Mouse (Mus musculus): Measurements from ENCODE around the gene Syngr1.

Syngr1 gene

DNA sequence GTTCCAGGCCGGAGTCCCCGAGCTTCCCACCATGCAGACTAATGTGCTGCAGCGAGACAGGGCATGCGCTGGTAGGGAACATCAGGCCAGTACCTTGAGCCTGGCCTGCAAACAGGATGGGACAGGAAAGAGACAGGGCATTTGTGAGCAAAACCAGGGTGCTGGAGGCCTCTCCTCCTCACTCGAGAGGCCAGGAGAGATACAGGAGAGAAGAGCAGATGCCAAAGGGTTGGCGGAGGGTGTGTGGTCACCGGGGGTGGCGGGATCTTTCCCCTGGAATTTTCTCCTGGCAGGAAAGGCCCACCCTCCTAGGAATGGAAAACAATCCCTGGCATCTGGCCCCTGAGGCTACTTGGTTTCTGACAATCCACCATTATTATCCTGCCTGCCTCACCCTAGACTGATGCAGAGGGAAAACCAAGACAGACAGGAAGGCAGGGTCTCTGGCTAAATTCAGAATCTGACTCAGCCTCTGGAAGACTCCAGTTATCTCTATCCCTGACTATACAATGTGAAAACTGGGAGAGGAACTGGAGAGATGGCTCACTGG lies 21.0 kb upstream of the Syngr1 start:
- DNase-seq (ENCODE audit: low spot score), result no peak

GRCm38 (mm10) chr15:80071951-80072437 lies 19.1 kb upstream of the Syngr1 start:
- DNase-seq (ENCODE audit: low spot score), result peak; percentile 72

- DNase-seq (ENCODE audit: low spot score), result no peak
These were observed 18.4 kb upstream of the Syngr1 start for GRCm38 (mm10) chr15:80072579-80073255.

DNA sequence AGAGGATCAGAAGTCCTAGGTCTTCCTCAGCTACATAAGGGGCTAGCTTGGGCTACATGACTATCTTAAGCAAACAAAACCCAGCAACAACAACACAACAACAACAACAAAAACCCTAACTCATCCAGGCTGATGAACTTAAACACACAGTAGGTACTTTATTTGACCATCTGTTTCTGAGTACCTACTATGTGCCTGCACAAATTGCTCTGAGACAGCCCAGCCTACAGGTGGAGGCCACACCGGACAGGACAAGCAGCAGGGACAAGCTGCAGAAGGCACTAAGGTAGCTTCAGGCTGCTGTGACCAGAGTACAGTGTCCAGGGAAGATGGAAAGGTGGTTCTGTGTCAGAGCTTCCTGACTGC lies 17.9 kb upstream of the Syngr1 start:
- no peak for DNase-seq (ENCODE audit: low spot score)

DNA sequence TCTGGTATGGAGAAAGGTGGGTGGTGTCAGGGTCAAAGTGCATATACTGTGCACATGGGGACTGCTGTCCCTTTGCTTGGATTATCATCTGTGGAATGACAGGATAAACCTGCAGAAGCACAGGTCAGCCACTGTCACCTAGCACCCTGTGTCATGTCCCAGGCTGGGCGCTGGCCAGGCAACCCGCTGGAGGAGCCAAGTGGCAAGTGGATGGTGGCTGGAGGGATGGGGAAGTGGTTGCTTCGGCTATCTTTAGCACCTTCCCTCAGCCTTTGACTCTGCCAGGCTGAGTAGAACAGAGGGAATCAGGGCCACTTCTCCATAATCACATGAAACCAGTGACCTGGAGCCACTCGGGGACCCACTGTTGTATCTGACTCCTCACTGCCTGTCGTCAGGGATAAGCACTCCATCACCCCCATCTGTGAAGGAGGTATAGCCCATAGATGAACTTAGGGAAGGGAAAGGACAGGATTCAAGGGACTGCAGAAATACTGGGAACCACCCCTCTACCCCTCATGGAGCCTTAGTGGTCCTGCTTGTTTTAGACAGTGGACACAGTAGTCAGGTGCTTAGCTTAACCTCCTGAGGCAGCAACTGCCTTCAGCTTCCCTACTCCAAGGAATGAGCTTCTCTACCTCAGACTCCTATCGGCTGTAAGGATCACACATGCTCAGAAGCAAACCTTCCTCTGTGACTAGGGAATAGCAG lies 16.3 kb upstream of the Syngr1 start:
- peak; percentile 41 for DNase-seq (ENCODE audit: low spot score)

DNA sequence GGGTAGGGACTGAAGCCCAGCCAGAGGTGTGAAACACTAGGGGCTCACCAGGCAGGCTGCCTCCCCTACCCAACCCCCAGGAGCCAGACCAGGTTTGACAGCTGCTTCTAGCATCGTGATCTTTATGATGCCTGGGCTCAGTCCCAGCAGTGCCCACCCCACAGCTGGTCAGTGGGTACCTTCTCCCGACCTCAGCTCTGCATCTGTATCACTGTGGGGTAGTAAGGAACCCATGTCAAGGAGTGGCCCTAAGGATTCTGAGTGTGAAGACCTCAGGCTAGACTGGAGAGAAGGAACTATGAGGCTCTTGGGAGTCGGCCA lies 15.8 kb upstream of the Syngr1 start:
- DNase-seq (ENCODE audit: low spot score), result no peak

- DNase-seq (ENCODE audit: low spot score), result no peak
These were observed 15.3 kb upstream of the Syngr1 start for GRCm38 (mm10) chr15:80075733-80076337.

DNA sequence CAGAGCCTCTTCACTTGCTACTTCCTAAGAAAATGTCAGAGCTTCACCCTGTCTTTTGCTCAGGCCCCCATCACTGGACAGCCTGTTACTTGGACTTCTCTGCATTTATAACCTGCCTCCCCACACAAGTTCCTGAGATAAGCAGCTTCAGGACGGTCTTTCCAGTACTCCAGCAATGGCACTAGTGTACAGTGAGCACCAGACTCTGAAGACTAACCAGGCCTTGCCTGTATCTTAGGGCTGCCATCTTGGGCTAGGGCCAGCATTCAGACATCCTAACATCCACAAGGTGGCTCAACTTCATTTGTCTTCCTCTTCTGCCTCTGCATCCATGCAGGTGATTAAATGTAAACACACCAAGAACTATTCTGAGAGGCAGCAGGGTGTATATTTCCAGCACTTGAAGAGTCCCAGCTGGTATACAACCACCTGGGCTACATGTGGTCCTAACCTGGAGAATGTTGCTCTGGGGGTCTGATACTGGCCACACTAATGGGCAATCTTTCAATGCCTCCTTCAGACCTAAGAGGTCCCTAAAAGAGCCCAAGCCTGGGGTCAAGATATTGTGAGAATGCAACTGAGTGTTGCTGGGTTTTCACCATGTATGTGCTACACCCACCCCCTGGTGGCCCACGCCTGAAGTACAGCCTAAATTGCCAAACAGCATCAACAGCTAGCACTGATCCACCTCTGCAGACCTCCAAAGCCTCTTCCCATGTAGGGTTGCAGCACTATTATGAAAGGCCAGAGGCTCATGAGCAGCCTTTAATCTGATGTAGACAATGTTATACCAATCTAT lies 14.6 kb upstream of the Syngr1 start:
- peak; percentile 85 for DNase-seq (ENCODE audit: low spot score)

DNA sequence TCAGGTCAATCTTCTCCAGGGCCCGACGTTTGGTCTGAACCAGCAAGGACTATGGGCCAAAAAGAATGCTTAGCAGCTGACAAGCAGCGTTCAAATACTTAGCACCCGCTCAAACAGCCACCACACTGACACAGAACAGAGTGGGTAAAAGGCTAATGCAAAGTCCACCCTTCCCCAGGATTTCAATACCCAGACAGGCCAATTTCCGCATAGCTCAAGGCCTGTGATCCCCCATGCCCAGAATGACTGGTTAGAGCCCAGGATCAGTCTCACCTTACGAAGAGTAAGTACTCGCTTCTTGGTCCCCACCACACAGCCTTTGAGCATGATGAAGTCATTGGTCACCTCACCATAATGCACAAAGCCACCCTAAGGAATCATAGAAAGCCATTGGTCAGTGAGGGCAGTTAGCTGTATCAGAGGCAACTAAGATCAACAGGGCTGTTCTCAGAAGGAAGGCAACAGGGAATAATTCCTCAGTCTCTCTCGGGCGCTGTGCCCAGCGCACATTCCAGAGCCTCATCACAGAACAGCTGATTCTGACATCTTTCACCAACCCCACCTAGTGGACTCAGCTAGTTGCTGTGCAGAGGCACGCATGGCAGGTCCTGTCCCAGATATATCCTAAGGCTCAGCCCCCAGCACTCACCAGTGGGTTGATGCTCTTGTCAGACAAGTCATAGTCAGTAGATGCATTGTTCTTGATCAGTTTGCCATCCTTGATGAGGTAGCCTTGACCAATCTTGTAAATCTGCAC lies 12.9 kb upstream of the Syngr1 start:
- DNase-seq (ENCODE audit: low spot score), result no peak

DNA sequence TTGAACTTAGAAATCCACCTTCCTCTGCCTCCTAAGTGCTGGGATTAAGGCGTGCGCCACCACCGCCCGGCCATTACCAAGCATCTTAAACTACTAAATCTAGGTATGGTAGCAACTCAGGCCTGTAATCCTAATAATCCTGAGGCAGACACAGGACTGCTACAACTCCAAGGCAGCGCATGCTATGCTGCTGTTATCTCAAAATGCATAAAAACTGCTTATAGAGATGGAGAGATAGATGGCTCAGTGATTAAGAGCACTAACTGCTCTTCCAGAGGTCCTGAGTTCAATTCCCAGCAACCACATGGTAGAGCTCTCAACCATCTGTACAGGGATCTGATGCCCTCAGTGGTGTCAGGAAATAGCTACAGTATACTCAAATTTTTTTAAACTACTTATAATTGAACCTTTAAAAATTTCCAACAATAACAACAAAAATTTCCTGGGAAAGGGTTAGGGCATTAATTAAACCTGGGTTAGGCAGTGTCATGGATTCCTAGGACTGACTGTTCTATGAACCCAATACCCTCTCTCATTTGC lies 11.9 kb upstream of the Syngr1 start:
- DNase-seq (ENCODE audit: low spot score), result no peak

DNA sequence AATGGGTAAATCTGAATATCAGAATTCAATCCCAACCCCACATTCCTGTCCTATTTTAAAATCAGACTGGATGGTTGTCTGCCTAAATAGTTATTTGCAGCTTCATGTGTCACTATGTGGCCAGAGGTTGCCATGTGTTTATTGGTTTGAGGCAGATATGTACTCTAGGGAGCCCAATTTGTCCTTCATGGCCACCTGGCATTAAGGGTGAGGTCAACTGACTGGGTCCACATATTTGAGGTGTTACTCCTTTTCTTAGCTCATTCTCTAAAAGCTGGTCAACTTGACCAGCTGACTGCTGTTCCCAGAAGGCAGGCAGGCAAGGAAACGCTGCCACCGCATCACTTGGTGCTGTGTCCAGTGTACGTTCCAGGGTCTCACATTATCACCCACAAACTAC lies 11.2 kb upstream of the Syngr1 start:
- no peak for DNase-seq (ENCODE audit: low spot score)

DNA sequence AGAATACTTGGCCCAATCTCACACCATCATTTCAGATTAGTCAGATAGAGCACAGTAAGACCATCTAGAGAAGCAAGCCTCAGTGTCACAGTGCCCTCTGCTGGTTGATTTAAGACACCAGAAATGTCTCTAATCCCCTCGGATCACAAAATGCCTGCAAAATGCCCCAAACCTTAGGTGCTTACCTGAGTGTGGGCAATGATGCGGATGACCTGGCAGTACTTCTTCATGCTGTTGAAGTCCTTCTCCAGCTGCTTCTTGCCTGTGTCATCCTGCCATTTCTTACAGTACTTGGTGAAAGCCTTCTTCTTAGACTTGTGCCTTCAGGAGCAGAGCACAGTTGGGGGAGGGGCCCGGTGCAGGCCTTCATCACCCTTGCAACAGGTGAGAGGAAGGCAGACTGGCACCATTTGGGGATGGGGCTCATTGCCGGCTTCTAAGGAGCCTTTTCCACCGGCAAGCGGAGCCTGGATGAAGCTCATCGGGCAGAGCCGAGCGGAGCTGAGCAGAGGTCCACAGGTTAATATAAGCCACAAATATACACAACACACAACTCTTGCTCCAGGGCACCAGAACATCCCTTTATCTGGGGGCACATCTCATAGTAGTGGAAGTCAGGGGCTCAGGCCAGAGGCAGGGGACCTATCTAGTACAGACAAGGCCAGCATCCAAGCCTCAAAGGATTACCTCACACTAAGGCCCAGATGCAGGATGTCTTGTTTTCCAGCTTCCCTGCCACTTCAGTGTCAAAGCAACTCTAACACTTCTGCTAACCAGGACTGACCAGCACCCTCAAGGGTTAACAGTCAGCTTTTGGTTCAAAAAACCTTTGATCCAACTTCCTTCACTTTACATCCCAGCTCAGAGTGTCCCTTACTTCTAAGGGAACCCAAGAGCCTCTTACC lies 10.2 kb upstream of the Syngr1 start:
- peak; percentile 50 for DNase-seq (ENCODE audit: low spot score)

DNA sequence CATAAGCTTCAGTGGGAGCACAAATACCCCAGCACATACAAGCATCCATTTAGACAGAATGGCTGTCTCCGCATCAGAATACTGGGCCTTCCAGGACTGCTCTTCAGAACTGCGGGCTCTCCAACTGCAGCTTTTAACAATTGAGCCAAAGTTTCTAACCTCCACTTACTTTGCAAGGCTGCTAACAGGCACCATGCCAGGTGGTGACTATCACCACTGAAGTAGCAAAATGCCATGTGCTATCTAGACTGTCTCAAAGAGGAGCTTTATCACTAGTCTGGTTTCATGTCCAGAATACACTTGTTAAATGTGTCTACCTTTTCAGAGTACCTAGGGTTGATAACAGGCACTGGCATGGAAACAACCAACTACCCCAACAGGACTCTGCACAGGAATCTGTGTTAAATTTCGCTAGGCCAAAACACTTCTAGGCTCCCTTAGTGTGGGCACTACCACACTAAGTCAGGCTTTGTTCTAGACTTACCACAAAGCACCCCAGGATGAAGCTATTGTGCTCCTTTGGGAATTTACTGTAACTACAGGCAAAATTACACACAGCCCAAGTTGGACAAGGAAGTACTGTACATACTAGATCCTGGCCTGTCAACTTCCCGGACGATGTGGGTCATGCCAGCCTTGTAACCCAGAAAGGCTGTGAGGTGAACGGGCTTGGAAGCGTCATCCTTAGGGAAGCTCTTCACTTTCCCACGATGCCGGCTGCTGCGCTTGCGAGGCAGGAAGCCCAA lies 9.2 kb upstream of the Syngr1 start:
- no peak for DNase-seq (ENCODE audit: low spot score)

DNA sequence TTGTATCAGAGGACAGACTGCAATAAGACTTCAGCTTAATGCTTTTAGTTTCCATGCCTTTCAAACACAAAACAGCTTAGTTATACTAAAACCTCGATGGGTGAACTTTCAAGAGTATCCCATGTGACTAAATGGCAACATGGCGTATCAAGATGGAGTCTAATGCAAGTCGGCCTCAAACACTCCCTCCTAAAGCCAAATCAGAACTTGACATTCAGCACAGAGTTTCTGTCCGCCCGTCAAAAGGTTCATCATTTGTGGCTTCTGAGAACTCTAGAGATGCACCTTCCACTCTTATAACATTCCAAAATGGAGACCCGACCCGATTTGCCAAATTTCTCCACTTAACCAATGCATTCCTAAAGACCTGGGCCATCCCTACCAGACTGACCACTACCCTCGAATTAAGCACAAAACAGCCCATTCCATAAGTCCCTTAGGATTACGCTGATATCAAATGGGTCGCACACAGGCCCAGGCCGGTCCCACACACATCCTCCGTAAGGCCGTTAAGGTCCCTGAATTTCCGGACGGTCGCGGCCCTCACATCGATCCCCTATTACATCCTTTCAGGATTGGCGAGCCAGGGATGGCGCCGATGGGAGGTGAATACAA lies 8.4 kb upstream of the Syngr1 start:
- no peak for DNase-seq (ENCODE audit: low spot score)

- DNase-seq (ENCODE audit: low spot score), result peak; percentile 98
These were observed 7.8 kb upstream of the Syngr1 start for GRCm38 (mm10) chr15:80083276-80083731.

DNA sequence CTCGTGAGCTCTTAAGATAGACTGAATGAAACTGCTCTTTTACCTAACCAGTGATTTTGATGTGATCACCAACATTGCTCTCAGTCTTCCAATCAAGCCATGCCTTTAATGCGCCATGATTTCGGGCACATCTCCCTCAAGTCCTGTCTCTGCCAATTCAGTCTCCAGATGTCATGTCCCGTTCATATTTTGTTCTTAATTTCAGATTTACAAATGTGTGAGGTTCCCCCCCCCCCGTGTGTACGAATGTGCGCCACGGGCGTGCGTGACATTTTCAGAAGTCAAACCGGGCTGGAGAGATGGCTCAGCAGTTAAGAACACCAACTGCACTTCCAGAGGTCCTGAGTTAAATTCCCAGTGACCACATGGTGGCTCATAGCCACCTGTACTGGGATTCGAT lies 7.4 kb upstream of the Syngr1 start:
- no peak for DNase-seq (ENCODE audit: low spot score)

GRCm38 (mm10) chr15:80087406-80088012 lies 3.6 kb upstream of the Syngr1 start:
- DNase-seq (ENCODE audit: low spot score), result no peak

- peak; percentile 70 for DNase-seq (ENCODE audit: low spot score)
These were observed 2.5 kb upstream of the Syngr1 start for GRCm38 (mm10) chr15:80088637-80089036.

DNA sequence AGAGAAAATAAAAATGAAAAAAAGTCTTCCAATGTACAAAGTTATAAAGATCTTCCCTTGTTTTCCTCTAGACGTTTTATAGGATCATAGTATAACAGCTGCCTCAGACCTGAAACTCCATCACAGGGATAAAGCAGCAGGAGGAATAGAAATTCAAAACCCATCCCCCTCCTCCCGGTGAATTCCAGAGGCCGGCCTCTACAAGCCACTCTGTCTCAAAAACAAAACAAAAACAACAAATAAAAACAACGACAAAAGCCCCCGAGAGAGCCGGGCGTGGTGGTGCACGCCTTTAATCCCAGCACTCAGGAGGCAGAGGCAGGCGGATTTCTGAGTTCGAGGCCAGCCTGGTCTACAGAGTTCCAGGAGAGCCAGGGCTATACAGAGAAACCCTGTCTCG lies 979 bp upstream of the Syngr1 start:
- DNase-seq (ENCODE audit: low spot score), result no peak
